Mouse (Mus musculus) lung, postnatal 0 days (tissue): ENCODE data around the gene Olfr839-ps1. TPM values are rescaled to one million over a fixed set of nuclear protein-coding genes. Genes with fewer than 3 reads are reported as not detected.

Source experiments
- ATAC-seq: fragments of 200-750 bp; cut with Nextera tagmentation; 2 replicates; pipeline ENCODE4 v1.8.0; 2017; ENCODE audit warnings: moderate library complexity
- DNase-seq: peaks from one replicate; pipeline ENCODE4 v3.0.0-alpha.2; 2016; ENCODE audit warnings: low spot score
- H3K27ac ChIP-seq: fragments of 300-500 bp; sonication (generic); 2 replicates; pipeline ENCODE4 v1.5.1; 2014; ENCODE audit warnings: antibody characterized with exemption, mild to moderate bottlenecking, low read length, mixed read lengths
- H3K27me3 ChIP-seq: fragments of 300-500 bp; sonication (generic); replicated peaks from 2 replicates; pipeline ENCODE4 v1.6.1; 2014; ENCODE audit warnings: low read length, mixed read lengths; ENCODE audit not compliant: insufficient read depth
- H3K36me3 ChIP-seq: fragments of 300-500 bp; sonication (generic); 2 replicates; pipeline ENCODE4 v1.6.1; 2014; ENCODE audit warnings: low read length, mixed read lengths; ENCODE audit not compliant: insufficient read depth
- H3K4me1 ChIP-seq: fragments of 300-500 bp; sonication (generic); 2 replicates; pipeline ENCODE4 v1.6.1; 2014; ENCODE audit warnings: antibody characterized with exemption, low read depth, low read length, mixed read lengths; ENCODE audit not compliant: insufficient read depth
- H3K4me2 ChIP-seq: fragments of 300-500 bp; sonication (generic); replicated peaks from 2 replicates; pipeline ENCODE4 v1.6.1; 2014; ENCODE audit warnings: low read depth, mild to moderate bottlenecking, low read length, moderate library complexity, mixed read lengths
- H3K4me3 ChIP-seq: fragments of 300-500 bp; sonication (generic); 2 replicates; pipeline ENCODE4 v1.5.1; 2014; ENCODE audit warnings: low read depth, low read length
- H3K9ac ChIP-seq: fragments of 300-500 bp; sonication (generic); replicated peaks from 2 replicates; pipeline ENCODE4 v1.6.1; 2014; ENCODE audit warnings: low read depth, mild to moderate bottlenecking
- H3K9me3 ChIP-seq: fragments of 300-500 bp; sonication (generic); 2 replicates; pipeline ENCODE4 v1.6.1; 2016; ENCODE audit warnings: low read length, mixed read lengths
- CTCF ChIP-seq: IDR thresholded peaks from 2 replicates; pipeline ENCODE4 v1.5.1; 2016; ENCODE audit warnings: antibody characterized with exemption, mild to moderate bottlenecking
- EP300 ChIP-seq: IDR thresholded peaks from 2 replicates; pipeline ENCODE4 v1.6.1; 2016; ENCODE audit warnings: antibody characterized with exemption, mild to moderate bottlenecking, control low read depth
- WGBS: fragments of 180-500 bp; shearing (Covaris S2); extraction: QIAGEN DNeasy Blood & Tissue Kit; methylation state at CpG from one replicate; pipeline ENCODE4 v1.1.7; 2014; 5-methylcytosine and 5-hydroxymethylcytosine counted together
- polyA plus RNA-seq: library from polyadenylated mRNA; unstranded; fragments of >200 nt; fragmentation: Nextera tagmentation; extraction: Ambion mirVana; gene quantifications from 2 replicates; pipeline ENCODE4 v1.2.1, GENCODE M21; 2015

The Olfr839-ps1 gene
- not detected in 2 replicates for polyA plus RNA-seq

GRCm38 (mm10) chr9:19177212-19177611, at the start of gene Olfr839-ps1:
Gene Olfr839-ps1 (minus strand): TSS chr9:19177312.
- no peak for DNase-seq
- TF ChIP-seq EP300 (no peak), CTCF (no peak)
- no peaks in the 10 kb centered on the region for H3K4me1 ChIP-seq
- WGBS = 69% methylated on average over 1 of the region's 1 CpGs
- no peaks in the 10 kb centered on the region for H3K27me3 ChIP-seq
- peaks cover 3% of the 10 kb centered on the region; the same call in 1 of the 2 replicates for H3K9me3 ChIP-seq
- no peak within 1 kb of the TSS for H3K4me2 ChIP-seq
- H3K4me3 ChIP-seq = no peak within 1 kb of the TSS
- ATAC-seq = no peak
- no peaks in the 10 kb centered on the region; the same call in 1 of the 2 replicates for H3K36me3 ChIP-seq
- H3K27ac ChIP-seq = no peak within 1 kb of the TSS
- no peak within 1 kb of the TSS for H3K9ac ChIP-seq

DNA sequence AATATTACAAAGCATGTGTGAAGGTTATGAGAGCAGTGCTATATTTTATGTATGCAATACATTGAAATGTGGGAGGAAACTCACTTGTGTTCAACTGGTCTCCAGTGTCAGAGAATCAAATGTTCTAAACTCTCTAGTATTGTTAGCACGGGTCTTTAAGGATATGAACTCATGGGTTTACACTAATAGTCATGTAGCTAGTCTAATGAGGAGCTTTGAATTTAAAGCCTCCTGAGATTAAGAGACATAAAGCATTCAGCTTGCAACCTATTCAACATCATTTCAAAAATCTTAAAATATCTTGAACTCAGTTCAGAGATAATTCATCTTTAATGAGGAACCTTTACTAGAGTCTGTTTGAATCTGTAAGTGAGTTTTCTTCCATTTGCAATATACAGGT, 41.1 kb downstream of the Olfr839-ps1 start, which contains the start of gene Olfr837:
Olfr837 (plus strand) TSS at position 301 of the 400 bp plus-strand sequence.
- ATAC-seq = no peak

DNA sequence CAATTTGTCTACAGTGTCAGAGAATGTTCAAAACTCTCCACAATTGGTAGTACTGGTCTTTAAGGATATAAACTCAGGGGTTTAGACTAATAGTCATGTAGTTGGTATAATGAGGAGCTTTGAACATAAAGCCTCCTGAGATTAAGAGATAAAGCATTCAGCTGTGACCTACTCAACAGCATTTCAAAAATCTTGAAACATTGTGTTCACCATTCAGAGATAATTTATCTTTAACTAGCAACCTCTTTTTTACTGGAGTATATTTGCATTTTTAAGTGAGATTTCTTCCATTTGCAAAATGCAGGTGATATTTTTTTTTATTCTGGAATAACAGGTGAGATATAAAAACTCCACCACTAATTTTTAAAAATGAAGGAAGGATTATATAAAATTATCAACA, 57.0 kb downstream of the Olfr839-ps1 start, which contains the start of gene Olfr836:
Olfr836 (plus strand) TSS at position 301 of the 400 bp plus-strand sequence.
- TF ChIP-seq EP300 (no peak), CTCF (no peak)
- Histone ChIP-seq H3K4me3 (no peak within 1 kb of the TSS), H3K4me2 (no peak within 1 kb of the TSS), H3K27ac (no peak within 1 kb of the TSS), H3K9me3 (no peaks in the 10 kb centered on the region), H3K36me3 (no peaks in the 10 kb centered on the region), H3K27me3 (no peaks in the 10 kb centered on the region), H3K9ac (no peak within 1 kb of the TSS), H3K4me1 (no peaks in the 10 kb centered on the region)
- DNase-seq = no peak
- ATAC-seq = no peak

More for the DNA sequence above, 41.1 kb downstream of the Olfr839-ps1 start, which contains the start of gene Olfr837:
- TF ChIP-seq CTCF (no peak), EP300 (no peak)
- H3K4me3 ChIP-seq = no peak within 1 kb of the TSS
- H3K27me3 ChIP-seq = no peaks in the 10 kb centered on the region
- H3K4me1 ChIP-seq = no peaks in the 10 kb centered on the region
- no peaks in the 10 kb centered on the region for H3K36me3 ChIP-seq
- no peaks in the 10 kb centered on the region for H3K9me3 ChIP-seq
- no peak within 1 kb of the TSS for H3K27ac ChIP-seq
- H3K9ac ChIP-seq = no peak within 1 kb of the TSS
- WGBS = 66% methylated on average over 1 of the region's 1 CpGs
- no peak within 1 kb of the TSS for H3K4me2 ChIP-seq
- DNase-seq = no peak

Other genes with a start within 250 kb of the Olfr839-ps1 start
- not detected in 2 replicates for gene Olfr832, start 240.2 kb downstream of the Olfr839-ps1 start, polyA plus RNA-seq
- not detected in 2 replicates for gene Olfr834, start 189.3 kb downstream of the Olfr839-ps1 start, polyA plus RNA-seq
- gene Olfr835, start 144.6 kb downstream of the Olfr839-ps1 start, polyA plus RNA-seq = not detected in 2 replicates
- gene Olfr836, start 56.9 kb downstream of the Olfr839-ps1 start, polyA plus RNA-seq = not detected in 2 replicates
- not detected in 2 replicates for gene Olfr837, start 41.0 kb downstream of the Olfr839-ps1 start, polyA plus RNA-seq
- gene Olfr843, start 74.7 kb upstream of the Olfr839-ps1 start, polyA plus RNA-seq = not detected in 2 replicates
- not detected in 2 replicates for gene Olfr844, start 139.0 kb upstream of the Olfr839-ps1 start, polyA plus RNA-seq
- gene Olfr845, start 159.1 kb upstream of the Olfr839-ps1 start, polyA plus RNA-seq = not detected in 2 replicates
- not detected in 2 replicates for gene Olfr846, start 186.7 kb upstream of the Olfr839-ps1 start, polyA plus RNA-seq
- gene Olfr847, start 201.4 kb upstream of the Olfr839-ps1 start, polyA plus RNA-seq = not detected in 2 replicates